ENCODE assay signal across 10 mouse cellular contexts in genomic region chr9:61322333-61322732, GRCm38 (mm10). TPM values are rescaled to one million over a fixed set of nuclear protein-coding genes. Genes with fewer than 3 reads are reported as not detected.
DNase-seq lines count a peak whose midpoint lies in the region; ATAC-seq and TF ChIP-seq lines count a peak whose summit lies in the region.
"Had no signal": no experiment of that assay in that cellular context is flagged by ENCODE, and none has a peak within 500 bp of the region (broad histone marks: within the 10 kb centered on the region; RNA-seq: fewer than 3 reads in every experiment).

No protein-coding gene starts in this region.

- no peak overlapping the region for H3K27ac ChIP-seq in lung, embryonic 14.5 days (ENCODE audit: low read depth)
- H3K27ac ChIP-seq: forebrain, embryonic 12.5 days; liver, embryonic 15.5 days had no signal

- no peaks in the 10 kb centered on the region for H3K9me3 ChIP-seq in lung, embryonic 14.5 days (ENCODE audit: low read depth, low read length)
- H3K9me3 ChIP-seq: forebrain, embryonic 12.5 days; liver, embryonic 15.5 days had no signal

- peak; percentile 58 for DNase-seq in adrenal gland, adult 2 months
- no peak for DNase-seq in adrenal gland, postnatal 4 days (ENCODE audit: low spot score in 2 of 2)
- DNase-seq in lung, embryonic 14.5 days: peak; percentile 56
- DNase-seq in lung, adult 2 months: no peak
- DNase-seq in induced T-regulatory cell, adult 2 months (ENCODE audit: low read depth): peak; percentile 57
- peak; percentile 14 to 37 for DNase-seq in thymus, postnatal 36 days
- DNase-seq in right cerebral cortex, postnatal 25 days: no peak
- DNase-seq in lung, postnatal 10 days: no peak

- H3K36me3 ChIP-seq in lung, embryonic 14.5 days (ENCODE audit: insufficient read depth): no peaks in the 10 kb centered on the region
- H3K36me3 ChIP-seq: forebrain, embryonic 12.5 days; liver, embryonic 15.5 days had no signal

- ATAC-seq in lung, embryonic 14.5 days (ENCODE audit: insufficient read depth): no peak

- H3K4me1 ChIP-seq in lung, embryonic 14.5 days (ENCODE audit: insufficient read depth): peaks cover 9% of the 10 kb centered on the region
- H3K4me1 ChIP-seq in lung, adult 2 months (ENCODE audit: control insufficient read depth, insufficient read depth, low read length): peaks cover 6% of the 10 kb centered on the region; the same call in 1 of the 2 replicates

- H3K9ac ChIP-seq in lung, embryonic 14.5 days: no peak overlapping the region
- H3K9ac ChIP-seq: forebrain, embryonic 12.5 days; liver, embryonic 15.5 days had no signal

- TF ChIP-seq POLR2A in lung, adult 2 months (IDR thresholded peaks at IDR 0.05; ENCODE audit: borderline replicate concordance, extremely low read depth, low read depth, low read length): no peak

- H3K27me3 ChIP-seq in lung, embryonic 14.5 days (ENCODE audit: insufficient read depth, low read length): peaks cover 63% of the 10 kb centered on the region

- no peak for TF ChIP-seq CTCF in lung, embryonic 14.5 days (IDR thresholded peaks at IDR 0.05; ENCODE audit: low read depth)
- TF ChIP-seq CTCF in lung, adult 2 months (IDR thresholded peaks at IDR 0.05; ENCODE audit: insufficient read depth, low read length): no peak

- whole genome bisulfite sequencing in lung, embryonic 14.5 days: 42% methylated on average over 11 of the region's 11 CpGs
- 54% methylated on average over 11 of the region's 11 CpGs for WGBS in lung, adult 2 months

- H3K4me3 ChIP-seq in lung, embryonic 14.5 days (ENCODE audit: low read depth, low read length): no peak overlapping the region
- H3K4me3 ChIP-seq in lung, adult 2 months (replicated peaks; ENCODE audit: extremely low read depth, low read depth, low read length): no peak overlapping the region
- H3K4me3 ChIP-seq: forebrain, embryonic 12.5 days; liver, embryonic 15.5 days had no signal

- no peak overlapping the region for H3K4me2 ChIP-seq in lung, embryonic 14.5 days
- H3K4me2 ChIP-seq: forebrain, embryonic 12.5 days; liver, embryonic 15.5 days had no signal

RNA-seq across cellular contexts. Expression of gene Tle3, which starts 49.8 kb away (rescaled TPM):
- 100 to 1,000 TPM; 106 to 160 TPM for total RNA-seq in adrenal gland, adult 2 months (2021)
- polyA plus RNA-seq in adrenal gland, adult 2 months (2012; rRNA removed): 193 and 277 TPM in 2 replicates
- 100 to 1,000 TPM; 105 to 116 TPM for total RNA-seq in adrenal gland, postnatal 4 days (2021)
- polyA plus RNA-seq in lung, embryonic 14.5 days (2014; fragmentation: Nextera tagmentation; extraction: Ambion mirVana): 28.7 and 32.5 TPM in 2 replicates
- polyA plus RNA-seq in lung, adult 2 months (2012; rRNA removed): 55.1 and 59.1 TPM in 2 replicates

Comparison
In these comparisons a context has a peak if more than half of its experiments do, and no peak if none do; other contexts are left out.
1. DNase-seq: peak in adrenal gland, adult 2 months (single experiment), lung, embryonic 14.5 days (single experiment), induced T-regulatory cell, adult 2 months (single experiment) and thymus, postnatal 36 days (2 of 2); none in adrenal gland, postnatal 4 days (0 of 2), lung, adult 2 months (single experiment), right cerebral cortex, postnatal 25 days (single experiment) and lung, postnatal 10 days (single experiment).